Mouse (Mus musculus): ENCODE results near the gene Lsamp.
A peak's percentile ranks its signal among the peaks of the same experiment; 100 is the strongest.

The Lsamp gene

GRCm38 (mm10) chr16:39984205-39984634, at the start of gene Lsamp:
Gene Lsamp, plus strand, starts transcription at chr16:39984361.
- DNase-seq (ENCODE audit: low spot score), result peak; percentile 85

- no peak for DNase-seq (ENCODE audit: low spot score)
Measured at GRCm38 (mm10) chr16:39957686-39958085, 26.5 kb upstream of the Lsamp start.

GRCm38 (mm10) chr16:39972712-39973111, 11.4 kb upstream of the Lsamp start:
- DNase-seq (ENCODE audit: low spot score), result no peak

GRCm38 (mm10) chr16:39984635-39985291, 602 bp downstream of the Lsamp start:
- DNase-seq (ENCODE audit: low spot score), result peak; percentile 21

GRCm38 (mm10) chr16:39988466-39988865, 4.3 kb downstream of the Lsamp start:
- DNase-seq (ENCODE audit: low spot score), result no peak

- no peak for DNase-seq (ENCODE audit: low spot score)
Measured at GRCm38 (mm10) chr16:39994821-39995220, 10.7 kb downstream of the Lsamp start.

GRCm38 (mm10) chr16:40008800-40009199, 24.6 kb downstream of the Lsamp start:
- no peak for DNase-seq (ENCODE audit: low spot score)

- no peak for DNase-seq (ENCODE audit: low spot score)
Measured at GRCm38 (mm10) chr16:40011106-40011505, 26.9 kb downstream of the Lsamp start.

- DNase-seq (ENCODE audit: low spot score), result no peak
Measured at GRCm38 (mm10) chr16:40022611-40023010, 38.5 kb downstream of the Lsamp start.

- no peak for DNase-seq (ENCODE audit: low spot score)
Measured at GRCm38 (mm10) chr16:40036719-40037118, 52.6 kb downstream of the Lsamp start.

- no peak for DNase-seq (ENCODE audit: low spot score)
Measured at GRCm38 (mm10) chr16:40059546-40059945, 75.4 kb downstream of the Lsamp start.

- no peak for DNase-seq (ENCODE audit: low spot score)
Measured at GRCm38 (mm10) chr16:40059968-40060367, 75.8 kb downstream of the Lsamp start.

- no peak for DNase-seq (ENCODE audit: low spot score)
Measured at GRCm38 (mm10) chr16:40060491-40060890, 76.3 kb downstream of the Lsamp start.

- DNase-seq (ENCODE audit: low spot score), result no peak
Measured at GRCm38 (mm10) chr16:40075556-40075955, 91.4 kb downstream of the Lsamp start.

GRCm38 (mm10) chr16:40080224-40080623, 96.1 kb downstream of the Lsamp start:
- DNase-seq (ENCODE audit: low spot score), result peak; percentile 15

- no peak for DNase-seq (ENCODE audit: low spot score)
Measured at GRCm38 (mm10) chr16:40104329-40104728, 120.2 kb downstream of the Lsamp start.

- DNase-seq (ENCODE audit: low spot score), result no peak
Measured at GRCm38 (mm10) chr16:40182918-40183317, 198.8 kb downstream of the Lsamp start.

- DNase-seq (ENCODE audit: low spot score), result no peak
Measured at GRCm38 (mm10) chr16:40187987-40188590, 203.9 kb downstream of the Lsamp start.

GRCm38 (mm10) chr16:40194401-40194800, 210.2 kb downstream of the Lsamp start:
- no peak for DNase-seq (ENCODE audit: low spot score)

GRCm38 (mm10) chr16:40194839-40195238, 210.7 kb downstream of the Lsamp start:
- DNase-seq (ENCODE audit: low spot score), result no peak

GRCm38 (mm10) chr16:40228627-40229026, 244.5 kb downstream of the Lsamp start:
- no peak for DNase-seq (ENCODE audit: low spot score)

- DNase-seq (ENCODE audit: low spot score), result no peak
Measured at GRCm38 (mm10) chr16:40233066-40233465, 248.9 kb downstream of the Lsamp start.

GRCm38 (mm10) chr16:40234151-40234895, 250.2 kb downstream of the Lsamp start:
- no peak for DNase-seq (ENCODE audit: low spot score)
